Mouse (Mus musculus): ENCODE results near the gene Gm3486.
"Not testable (repeated sequence)": the region's sequence is repeated elsewhere in the genome, so short reads cannot be mapped to it uniquely, and the experiment has no call there.

Gene Gm3486

DNA sequence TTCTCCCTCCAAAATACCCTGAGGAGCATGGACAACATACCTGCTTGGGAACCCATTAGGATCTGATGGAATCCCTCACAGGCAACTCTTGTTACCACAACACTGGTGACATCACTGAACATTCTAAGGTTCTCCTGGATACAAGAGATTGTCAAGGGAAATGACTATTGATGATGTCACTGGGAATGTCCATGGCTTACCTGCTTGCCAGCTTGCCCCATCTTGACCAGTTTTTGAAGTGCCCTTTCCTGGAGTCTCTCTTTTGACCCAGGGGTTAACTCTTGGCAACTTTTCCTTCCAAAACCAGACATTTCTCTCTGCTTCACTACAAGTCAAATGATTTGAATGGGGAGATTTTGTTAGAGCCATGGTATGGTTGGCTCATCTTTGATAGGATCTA is at the start of gene Gm3486:
Gene Gm3486 (minus strand): TSS at position 101 of the 400 bp plus-strand sequence.
- not testable (repeated sequence) for DNase-seq (ENCODE audit: low spot score)

DNA sequence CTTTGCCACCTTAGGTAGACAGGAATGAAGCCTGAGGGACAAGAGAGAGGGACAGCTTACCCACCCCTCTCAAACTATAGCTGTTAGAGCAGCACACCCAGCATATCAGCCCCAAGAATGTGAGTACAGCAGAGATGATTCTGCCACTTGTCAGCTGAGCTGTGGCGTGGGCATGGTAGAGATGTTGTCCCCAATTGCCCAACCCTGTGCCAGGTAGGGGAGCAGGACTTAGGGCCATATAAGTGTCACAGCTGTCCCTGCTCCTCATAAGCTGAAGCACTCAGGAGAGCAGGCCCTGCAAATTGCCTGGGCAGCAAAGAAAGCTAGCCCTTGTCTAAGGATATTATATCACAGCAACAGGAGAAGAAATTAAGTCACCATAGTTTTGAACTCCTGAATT is 35.4 kb upstream of the Gm3486 start:
- not testable (repeated sequence) for DNase-seq (ENCODE audit: low spot score)

DNA sequence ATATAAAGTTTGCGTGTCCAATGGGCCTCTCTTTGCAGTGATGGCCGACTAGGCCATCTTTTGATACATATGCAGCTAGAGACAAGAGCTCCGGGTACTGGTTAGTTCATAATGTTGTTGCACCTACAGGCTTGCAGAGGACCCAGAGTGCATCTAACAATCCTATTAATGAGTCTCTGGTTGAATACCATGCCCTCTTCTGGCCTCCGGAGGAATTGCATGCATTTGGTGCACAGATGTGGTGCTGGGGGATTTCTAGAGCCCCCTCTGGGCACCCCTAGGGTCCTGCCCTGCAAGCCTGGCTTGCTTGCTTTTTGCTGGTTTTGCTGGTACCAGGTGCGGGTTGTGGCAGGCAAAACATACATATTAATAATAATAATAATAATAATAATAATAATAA is 31.4 kb upstream of the Gm3486 start:
- not testable (repeated sequence) for DNase-seq (ENCODE audit: low spot score)

DNA sequence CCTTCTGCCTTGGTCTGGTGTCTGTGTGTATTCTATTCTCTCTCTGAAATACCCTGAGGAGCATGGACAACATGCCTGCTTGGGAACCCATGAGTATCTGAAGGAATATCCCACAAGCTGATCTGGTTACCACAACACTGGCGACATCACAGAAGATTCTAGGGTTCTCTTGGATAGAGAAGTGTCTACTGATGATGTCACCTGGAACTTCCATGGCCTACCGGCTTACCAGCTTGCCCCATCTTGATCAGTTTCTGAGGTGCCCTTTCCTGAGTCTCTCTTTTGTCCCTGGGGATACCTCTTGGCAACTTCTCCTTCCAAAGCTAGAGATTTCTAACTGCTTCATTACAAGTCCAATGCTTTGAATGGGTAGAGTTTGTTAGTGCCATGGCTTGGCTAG is 35.9 kb downstream of the Gm3486 start, which contains the start of gene Gm7954:
Gene Gm7954 (minus strand): TSS at position 101 of the 400 bp plus-strand sequence.
- not testable (repeated sequence) for DNase-seq (ENCODE audit: low spot score)
